In genomic region chr5:27365946-27366345, GRCm38 (mm10) we compare ENCODE assay signal across 19 mouse cellular contexts.
DNase-seq lines count a peak whose midpoint lies in the region; ATAC-seq and TF ChIP-seq lines count a peak whose summit lies in the region.
"Had no signal": no experiment of that assay in that cellular context is flagged by ENCODE, and none has a peak within 500 bp of the region (broad histone marks: within the 10 kb centered on the region; RNA-seq: fewer than 3 reads in every experiment).

No protein-coding gene starts in this region.

- no peaks in the 10 kb centered on the region for H3K4me1 ChIP-seq in limb, embryonic 11.5 days (ENCODE audit: control insufficient read depth, insufficient read depth, low read length)
- H3K4me1 ChIP-seq in limb, embryonic 10.5 days: no peaks in the 10 kb centered on the region
- no peaks in the 10 kb centered on the region for H3K4me1 ChIP-seq in lung, adult 2 months (ENCODE audit: control insufficient read depth, insufficient read depth, low read length)
- H3K4me1 ChIP-seq: forebrain, embryonic 15.5 days; heart, embryonic 15.5 days had no signal

- H3K27ac ChIP-seq in limb, embryonic 11.5 days (replicated peaks; ENCODE audit: low read depth, low read length): no peak overlapping the region
- no peak overlapping the region for H3K27ac ChIP-seq in limb, embryonic 10.5 days
- H3K27ac ChIP-seq: forebrain, embryonic 15.5 days; heart, embryonic 15.5 days; hindbrain, postnatal 0 days had no signal

- TF ChIP-seq CTCF in lung, adult 2 months (IDR thresholded peaks at IDR 0.05; ENCODE audit: insufficient read depth, low read length): no peak

- no peaks in the 10 kb centered on the region for H3K27me3 ChIP-seq in limb, embryonic 11.5 days (ENCODE audit: control insufficient read depth, insufficient read depth, low read length)
- H3K27me3 ChIP-seq in limb, embryonic 10.5 days (ENCODE audit: low read depth, poor library complexity, severe bottlenecking): no peaks in the 10 kb centered on the region
- H3K27me3 ChIP-seq: CH12.LX; forebrain, embryonic 15.5 days; heart, embryonic 15.5 days had no signal

- no peak for ATAC-seq in limb, embryonic 11.5 days (ENCODE audit: insufficient number of reproducible peaks, low FRiP score, low TSS enrichment, low read depth)
- ATAC-seq: forebrain, embryonic 15.5 days; hindbrain, postnatal 0 days had no signal

- no peaks in the 10 kb centered on the region for H3K9me3 ChIP-seq in limb, embryonic 11.5 days (ENCODE audit: control insufficient read depth, low read length)
- no peaks in the 10 kb centered on the region for H3K9me3 ChIP-seq in limb, embryonic 10.5 days (replicated peaks)
- H3K9me3 ChIP-seq: forebrain, embryonic 15.5 days; heart, embryonic 15.5 days had no signal

- peak; percentile 10 for DNase-seq in adrenal gland, postnatal 14 days
- no peak for DNase-seq in adrenal gland, postnatal 4 days (ENCODE audit: low spot score in 2 of 2)
- peak; percentile 27 for DNase-seq in limb, embryonic 11.5 days (ENCODE audit: low spot score)
- no peak for DNase-seq in limb, embryonic 10.5 days (ENCODE audit: low spot score)
- DNase-seq in embryo, embryonic 10.5 days (ENCODE audit: low spot score): peak; percentile 44
- peak; percentile 30 for DNase-seq in hindlimb bud, embryonic 11.5 days (ENCODE audit: extremely low spot score, low read depth, low spot score)
- DNase-seq in B cell, adult 2 months: no peak
- DNase-seq in lung, adult 2 months: no peak
- DNase-seq: cerebellum, adult 9-11 months; gastrocnemius, postnatal 36 days; heart, postnatal 4 days; kidney, adult 18-20 months; liver; lung, postnatal 14 days; thymus, postnatal 14 days had no signal

- H3K36me3 ChIP-seq in limb, embryonic 11.5 days (ENCODE audit: control insufficient read depth, insufficient read depth, low read length): no peaks in the 10 kb centered on the region
- no peaks in the 10 kb centered on the region for H3K36me3 ChIP-seq in limb, embryonic 10.5 days
- H3K36me3 ChIP-seq: forebrain, embryonic 15.5 days; heart, embryonic 15.5 days had no signal

- no peak overlapping the region for H3K4me2 ChIP-seq in limb, embryonic 11.5 days (ENCODE audit: low read depth, severe bottlenecking)
- H3K4me2 ChIP-seq: forebrain, embryonic 15.5 days; heart, embryonic 15.5 days had no signal

- TF ChIP-seq POLR2A in lung, adult 2 months (IDR thresholded peaks at IDR 0.05; ENCODE audit: borderline replicate concordance, extremely low read depth, low read depth, low read length): no peak

- 69% methylated on average over 2 of the region's 2 CpGs for WGBS in limb, embryonic 11.5 days
- WGBS in limb, embryonic 10.5 days: 74% methylated on average over 2 of the region's 2 CpGs
- WGBS in lung, adult 2 months: 57% methylated on average over 2 of the region's 2 CpGs

- no peak overlapping the region for H3K4me3 ChIP-seq in limb, embryonic 11.5 days (ENCODE audit: low read depth, low read length)
- H3K4me3 ChIP-seq in limb, embryonic 10.5 days: no peak overlapping the region
- no peak overlapping the region for H3K4me3 ChIP-seq in lung, adult 2 months (replicated peaks; ENCODE audit: extremely low read depth, low read depth, low read length)
- H3K4me3 ChIP-seq: forebrain, embryonic 15.5 days; heart, embryonic 15.5 days had no signal

- H3K9ac ChIP-seq in limb, embryonic 11.5 days (ENCODE audit: low read length): no peak overlapping the region
- H3K9ac ChIP-seq: forebrain, embryonic 15.5 days; heart, embryonic 15.5 days had no signal

Comparison
In these comparisons a context has a peak if more than half of its experiments do, and no peak if none do; other contexts are left out.
1. DNase-seq: peak in adrenal gland, postnatal 14 days (single experiment), limb, embryonic 11.5 days (single experiment), embryo, embryonic 10.5 days (single experiment) and hindlimb bud, embryonic 11.5 days (single experiment); none in adrenal gland, postnatal 4 days (0 of 2), limb, embryonic 10.5 days (single experiment), B cell, adult 2 months (0 of 2) and lung, adult 2 months (single experiment).